Mouse (Mus musculus): ENCODE measurements around the gene Yod1. TPM values are rescaled to one million over a fixed set of nuclear protein-coding genes. Genes with fewer than 3 reads are reported as not detected.

Gene Yod1
- polyA plus RNA-seq, 1 experiment from 2014 or later = 17.1 TPM

DNA sequence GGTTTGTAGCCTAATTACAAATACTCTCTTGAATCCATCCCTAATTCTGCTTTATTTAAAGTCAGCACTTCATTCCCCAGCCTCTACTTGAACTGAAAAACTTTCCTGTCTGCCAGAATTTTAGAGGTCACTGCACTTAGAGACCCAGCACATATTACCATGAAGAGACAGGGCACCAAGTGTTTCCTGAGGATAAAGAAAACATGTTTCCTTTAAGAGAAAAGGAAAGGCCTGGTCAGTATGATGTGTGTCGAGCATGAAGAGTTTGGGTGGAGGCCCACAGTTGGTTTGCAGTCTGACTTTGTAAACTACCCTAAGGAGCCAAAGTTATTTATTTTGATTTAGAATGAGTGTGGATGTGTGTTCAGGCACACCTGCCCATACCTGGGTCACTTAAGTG lies 10.9 kb downstream of the Yod1 start:
- Histone ChIP-seq H3K4me1 (replicated peaks; ENCODE audit: control insufficient read depth, insufficient read depth, low read length) (no peaks in the 10 kb centered on the region), H3K9ac (ENCODE audit: low read length) (no peak overlapping the region), H3K36me3 (ENCODE audit: control insufficient read depth, insufficient read depth, low read length) (no peaks in the 10 kb centered on the region), H3K4me2 (ENCODE audit: low read depth, low read length, severe bottlenecking) (no peak overlapping the region), H3K4me3 (ENCODE audit: low read depth, low read length) (no peak overlapping the region), H3K9me3 (ENCODE audit: control insufficient read depth, low read length) (no peaks in the 10 kb centered on the region), H3K27ac (ENCODE audit: low read depth, low read length) (no peak overlapping the region), H3K27me3 (ENCODE audit: control insufficient read depth, insufficient read depth, low read length) (no peaks in the 10 kb centered on the region)
- ATAC-seq (replicated peaks; ENCODE audit: low FRiP score) = no peak
- DNase-seq (ENCODE audit: low spot score) = no peak
- 74% methylated on average over 1 of the region's 1 CpGs for WGBS

DNA sequence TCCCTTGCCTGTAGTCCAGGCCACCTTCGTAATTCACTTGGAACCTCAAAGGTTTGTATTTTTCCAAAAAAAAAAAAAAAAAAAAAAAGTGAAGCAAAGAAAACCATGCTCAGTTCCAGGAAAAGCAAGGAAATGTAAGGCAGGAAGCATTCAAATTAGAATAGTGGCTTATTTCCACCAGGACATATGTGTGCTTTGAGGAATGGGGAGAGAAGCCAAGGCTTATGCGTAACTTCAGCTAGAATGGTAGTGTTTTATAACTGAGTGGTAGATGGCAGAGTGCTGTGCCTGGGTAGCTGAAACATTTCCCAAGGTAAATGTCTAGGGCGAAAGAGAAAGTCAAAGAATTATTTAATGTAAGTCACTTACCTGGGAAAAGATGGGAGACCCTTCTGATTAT lies 11.6 kb downstream of the Yod1 start:
- DNase-seq (ENCODE audit: low spot score) (no peak), ATAC-seq (replicated peaks; ENCODE audit: low FRiP score) (no peak)
- 90% methylated on average over 3 of the region's 3 CpGs for WGBS
- Histone ChIP-seq H3K36me3 (ENCODE audit: control insufficient read depth, insufficient read depth, low read length) (no peaks in the 10 kb centered on the region), H3K9ac (ENCODE audit: low read length) (no peak overlapping the region), H3K4me2 (ENCODE audit: low read depth, low read length, severe bottlenecking) (no peak overlapping the region), H3K9me3 (ENCODE audit: control insufficient read depth, low read length) (no peaks in the 10 kb centered on the region), H3K27ac (ENCODE audit: low read depth, low read length) (no peak overlapping the region), H3K4me3 (ENCODE audit: low read depth, low read length) (no peak overlapping the region), H3K27me3 (ENCODE audit: control insufficient read depth, insufficient read depth, low read length) (no peaks in the 10 kb centered on the region), H3K4me1 (replicated peaks; ENCODE audit: control insufficient read depth, insufficient read depth, low read length) (no peaks in the 10 kb centered on the region)

DNA sequence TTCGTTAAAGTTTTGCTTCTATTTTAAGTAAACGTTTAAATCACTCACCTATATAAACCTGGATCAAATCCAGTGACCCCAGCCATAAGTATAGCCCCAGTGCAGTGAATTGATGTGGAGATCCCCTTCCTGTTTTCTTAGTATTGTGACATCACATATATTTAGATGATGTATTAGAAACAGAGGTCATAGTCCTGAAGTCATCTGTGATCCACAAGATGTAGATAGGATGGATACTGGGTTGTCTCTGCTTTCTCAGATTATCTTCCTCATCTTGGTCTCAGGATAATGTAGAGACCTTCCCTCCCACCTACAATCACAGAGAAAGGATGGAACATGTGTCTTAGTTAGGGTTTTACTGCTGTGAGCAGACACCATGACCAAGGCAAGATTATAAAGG lies 12.0 kb downstream of the Yod1 start, which contains the start of gene Pfkfb2:
Pfkfb2 (minus strand) TSS at position 101 of the 400 bp plus-strand sequence.
- H3K4me2 ChIP-seq (ENCODE audit: low read depth, low read length, severe bottlenecking) = no peak within 1 kb of the TSS
- no peak within 1 kb of the TSS for H3K9ac ChIP-seq (ENCODE audit: low read length)
- DNase-seq (ENCODE audit: low spot score) = no peak
- no peaks in the 10 kb centered on the region for H3K9me3 ChIP-seq (ENCODE audit: control insufficient read depth, low read length)
- 86% methylated on average over 2 of the region's 2 CpGs for whole genome bisulfite sequencing
- H3K27me3 ChIP-seq (ENCODE audit: control insufficient read depth, insufficient read depth, low read length) = no peaks in the 10 kb centered on the region
- H3K4me3 ChIP-seq (ENCODE audit: low read depth, low read length) = no peak within 1 kb of the TSS
- no peaks in the 10 kb centered on the region for H3K36me3 ChIP-seq (ENCODE audit: control insufficient read depth, insufficient read depth, low read length)
- no peak within 1 kb of the TSS for H3K27ac ChIP-seq (ENCODE audit: low read depth, low read length)
- no peaks in the 10 kb centered on the region for H3K4me1 ChIP-seq (replicated peaks; ENCODE audit: control insufficient read depth, insufficient read depth, low read length)
- ATAC-seq (replicated peaks; ENCODE audit: low FRiP score) = no peak

DNA sequence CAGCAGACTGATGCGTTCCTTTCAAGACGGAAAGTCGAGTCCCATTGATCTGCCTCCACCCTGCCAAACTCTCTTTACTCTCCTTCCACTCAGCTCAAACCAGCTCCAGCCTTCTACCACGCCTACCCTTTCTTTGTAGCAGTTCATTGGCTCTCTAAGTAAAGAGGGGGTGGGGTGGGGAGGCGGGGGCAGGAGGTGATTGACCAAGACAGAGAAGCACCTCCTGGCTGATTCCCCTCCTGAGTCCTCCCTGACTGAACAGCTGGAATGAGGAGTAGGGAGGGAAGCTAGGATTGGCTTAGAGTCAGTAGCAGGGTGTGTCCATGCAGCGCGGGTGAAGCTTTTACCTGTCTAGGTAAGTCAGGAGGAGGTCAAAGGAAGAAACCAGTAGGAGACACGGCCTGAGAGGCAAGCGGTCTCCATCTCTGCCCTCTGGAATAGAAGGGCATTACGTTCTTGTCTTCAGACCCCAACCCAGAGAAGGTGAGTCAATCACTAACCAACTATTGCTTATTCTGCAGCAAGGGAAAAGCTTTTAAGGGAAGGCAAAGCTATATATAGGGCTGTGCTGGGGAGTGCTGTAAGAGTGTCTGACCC lies 14.7 kb downstream of the Yod1 start, which contains the start of gene AA986860:
AA986860 (plus strand) TSS at position 236 of the 597 bp plus-strand sequence.
- WGBS = 3% methylated on average over 10 of the region's 10 CpGs
- no peaks in the 10 kb centered on the region for H3K36me3 ChIP-seq (ENCODE audit: control insufficient read depth, insufficient read depth, low read length)
- H3K9me3 ChIP-seq (ENCODE audit: control insufficient read depth, low read length) = no peaks in the 10 kb centered on the region
- DNase-seq (ENCODE audit: low spot score) (peak; percentile 61), ATAC-seq (replicated peaks; ENCODE audit: low FRiP score) (peak; percentile 80)
- no peak within 1 kb of the TSS for H3K4me3 ChIP-seq (ENCODE audit: low read depth, low read length)
- peak within 1 kb of the TSS; percentile 19; the same call in 1 of the 2 replicates for H3K4me2 ChIP-seq (ENCODE audit: low read depth, low read length, severe bottlenecking)
- H3K27ac ChIP-seq (ENCODE audit: low read depth, low read length) = no peak within 1 kb of the TSS
- no peak within 1 kb of the TSS for H3K9ac ChIP-seq (ENCODE audit: low read length)
- no peaks in the 10 kb centered on the region for H3K27me3 ChIP-seq (ENCODE audit: control insufficient read depth, insufficient read depth, low read length)
- no peaks in the 10 kb centered on the region for H3K4me1 ChIP-seq (replicated peaks; ENCODE audit: control insufficient read depth, insufficient read depth, low read length)

DNA sequence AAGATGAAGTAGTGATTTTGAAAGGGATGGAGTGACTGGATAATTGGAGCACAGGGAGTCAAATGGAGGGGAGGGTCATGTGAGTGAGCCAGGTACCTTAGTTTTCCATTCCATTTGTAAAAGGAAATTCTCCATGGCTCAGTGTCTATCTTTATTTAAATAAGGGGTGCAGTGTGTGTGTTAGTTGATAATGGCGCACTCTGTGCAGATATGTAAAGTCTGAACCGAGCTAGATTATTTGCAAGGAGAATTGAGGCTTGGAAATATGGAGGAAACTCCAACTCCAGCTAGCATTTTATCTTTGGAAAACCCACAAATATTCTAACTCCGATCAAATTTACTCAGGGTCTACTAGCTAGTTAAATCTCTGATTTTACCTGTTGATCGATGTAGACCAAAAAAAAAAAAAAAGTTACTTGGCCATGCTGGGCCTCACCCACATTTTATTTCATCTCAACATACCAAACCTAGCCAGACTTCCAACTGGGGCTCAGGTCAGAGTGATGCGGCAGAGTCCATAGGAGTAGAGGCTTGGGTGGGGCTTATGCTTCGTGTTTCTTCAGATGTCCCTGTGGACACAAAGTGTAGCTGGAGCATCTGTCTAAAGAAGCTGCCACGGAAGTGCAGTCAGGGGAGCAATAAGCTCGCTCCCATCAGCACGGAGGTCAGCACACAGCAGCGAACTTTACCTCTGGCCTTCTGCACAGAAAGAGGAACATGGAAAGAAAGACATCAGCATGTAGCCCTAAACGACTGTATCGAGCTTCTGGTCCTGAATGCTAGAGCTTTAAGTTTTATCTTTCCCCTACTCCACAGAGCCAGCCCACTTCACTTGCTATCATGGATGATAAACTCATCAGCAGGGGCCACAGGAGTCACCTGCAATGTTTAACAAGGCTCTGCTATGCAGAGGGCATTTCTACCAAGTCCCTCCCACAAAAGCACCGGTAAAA lies 15.9 kb downstream of the Yod1 start:
- Histone ChIP-seq H3K36me3 (ENCODE audit: control insufficient read depth, insufficient read depth, low read length) (no peaks in the 10 kb centered on the region), H3K9ac (ENCODE audit: low read length) (no peak overlapping the region), H3K4me1 (replicated peaks; ENCODE audit: control insufficient read depth, insufficient read depth, low read length) (no peaks in the 10 kb centered on the region), H3K4me2 (ENCODE audit: low read depth, low read length, severe bottlenecking) (no peak overlapping the region), H3K4me3 (ENCODE audit: low read depth, low read length) (no peak overlapping the region), H3K9me3 (ENCODE audit: control insufficient read depth, low read length) (no peaks in the 10 kb centered on the region), H3K27ac (ENCODE audit: low read depth, low read length) (no peak overlapping the region), H3K27me3 (ENCODE audit: control insufficient read depth, insufficient read depth, low read length) (no peaks in the 10 kb centered on the region)
- no peak for ATAC-seq (replicated peaks; ENCODE audit: low FRiP score)
- DNase-seq (ENCODE audit: low spot score) = no peak
- 90% methylated on average over 13 of the region's 13 CpGs for WGBS

DNA sequence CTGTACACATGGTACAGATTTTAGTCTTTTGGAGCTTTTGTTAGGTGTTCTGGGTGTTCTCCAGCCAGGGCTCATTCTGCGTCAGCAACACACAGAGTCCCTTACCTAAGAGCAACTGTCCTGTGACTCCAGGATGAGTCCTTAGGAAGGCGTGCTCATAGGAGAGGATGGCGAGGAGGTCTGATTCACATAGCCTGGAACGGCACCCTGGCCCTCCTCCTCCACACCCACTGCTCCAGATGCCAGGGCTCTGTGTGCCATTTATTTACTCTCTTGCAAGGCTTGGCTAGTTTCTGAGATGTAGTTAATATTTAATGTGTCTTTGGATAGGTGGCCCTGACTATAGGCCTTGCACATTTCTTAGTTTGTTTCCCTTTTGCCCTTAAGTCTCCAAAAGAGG lies 16.5 kb downstream of the Yod1 start:
- H3K4me1 ChIP-seq (replicated peaks; ENCODE audit: control insufficient read depth, insufficient read depth, low read length) = no peaks in the 10 kb centered on the region
- ATAC-seq (replicated peaks; ENCODE audit: low FRiP score) = no peak
- 90% methylated on average over 4 of the region's 4 CpGs for WGBS
- no peaks in the 10 kb centered on the region for H3K9me3 ChIP-seq (ENCODE audit: control insufficient read depth, low read length)
- H3K4me2 ChIP-seq (ENCODE audit: low read depth, low read length, severe bottlenecking) = no peak overlapping the region
- no peak overlapping the region for H3K4me3 ChIP-seq (ENCODE audit: low read depth, low read length)
- H3K27me3 ChIP-seq (ENCODE audit: control insufficient read depth, insufficient read depth, low read length) = no peaks in the 10 kb centered on the region
- no peaks in the 10 kb centered on the region for H3K36me3 ChIP-seq (ENCODE audit: control insufficient read depth, insufficient read depth, low read length)
- no peak overlapping the region for H3K27ac ChIP-seq (ENCODE audit: low read depth, low read length)
- no peak for DNase-seq (ENCODE audit: low spot score)
- H3K9ac ChIP-seq (ENCODE audit: low read length) = no peak overlapping the region

DNA sequence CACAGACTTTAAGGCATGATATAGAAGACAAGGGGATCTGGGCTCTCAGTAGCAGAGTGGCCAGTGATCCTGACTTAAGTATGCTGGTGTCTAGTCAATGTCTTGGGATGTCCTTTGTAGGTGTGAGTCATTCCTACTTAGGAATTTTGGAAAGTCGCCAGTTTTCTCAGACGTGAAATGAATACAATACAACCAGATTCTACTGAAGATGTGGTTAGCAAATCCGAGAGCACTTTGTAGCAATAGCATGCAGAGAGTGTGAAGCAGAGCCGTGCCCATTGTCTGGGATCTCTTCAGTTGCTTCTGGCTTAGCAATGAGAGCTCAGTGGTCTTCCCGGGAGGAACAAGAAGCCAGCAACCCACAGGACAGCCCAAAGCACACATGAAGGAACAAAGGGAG lies 17.3 kb downstream of the Yod1 start:
- no peaks in the 10 kb centered on the region for H3K36me3 ChIP-seq (ENCODE audit: control insufficient read depth, insufficient read depth, low read length)
- no peak for DNase-seq (ENCODE audit: low spot score)
- no peaks in the 10 kb centered on the region for H3K4me1 ChIP-seq (replicated peaks; ENCODE audit: control insufficient read depth, insufficient read depth, low read length)
- H3K9ac ChIP-seq (ENCODE audit: low read length) = no peak overlapping the region
- no peak overlapping the region for H3K27ac ChIP-seq (ENCODE audit: low read depth, low read length)
- WGBS = 75% methylated on average over 5 of the region's 5 CpGs
- no peak for ATAC-seq (replicated peaks; ENCODE audit: low FRiP score)
- H3K27me3 ChIP-seq (ENCODE audit: control insufficient read depth, insufficient read depth, low read length) = no peaks in the 10 kb centered on the region
- H3K4me3 ChIP-seq (ENCODE audit: low read depth, low read length) = no peak overlapping the region
- no peak overlapping the region for H3K4me2 ChIP-seq (ENCODE audit: low read depth, low read length, severe bottlenecking)
- no peaks in the 10 kb centered on the region for H3K9me3 ChIP-seq (ENCODE audit: control insufficient read depth, low read length)

DNA sequence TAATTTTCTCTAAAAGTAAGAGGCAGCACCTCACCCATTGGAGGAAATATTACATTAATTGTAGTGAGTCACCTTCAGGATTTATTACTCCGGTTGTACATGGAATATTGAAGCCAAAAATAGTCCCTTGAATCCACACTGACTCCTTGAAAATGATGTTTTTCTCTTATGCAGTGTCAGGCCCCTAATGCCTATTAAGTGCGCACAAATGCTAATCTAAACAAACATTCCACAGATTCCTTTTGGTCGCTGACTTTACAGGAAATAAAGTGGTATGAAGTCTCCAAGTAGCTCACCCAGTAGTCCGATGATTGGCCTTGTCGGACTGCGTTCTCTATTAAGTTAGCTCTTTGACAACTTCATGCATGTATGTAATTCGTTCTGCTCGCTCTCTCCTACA lies 17.7 kb downstream of the Yod1 start:
- H3K36me3 ChIP-seq (ENCODE audit: control insufficient read depth, insufficient read depth, low read length) = no peaks in the 10 kb centered on the region
- no peak for DNase-seq (ENCODE audit: low spot score)
- no peak overlapping the region for H3K4me2 ChIP-seq (ENCODE audit: low read depth, low read length, severe bottlenecking)
- no peaks in the 10 kb centered on the region for H3K27me3 ChIP-seq (ENCODE audit: control insufficient read depth, insufficient read depth, low read length)
- H3K4me3 ChIP-seq (ENCODE audit: low read depth, low read length) = no peak overlapping the region
- H3K9me3 ChIP-seq (ENCODE audit: control insufficient read depth, low read length) = no peaks in the 10 kb centered on the region
- 80% methylated on average over 8 of the region's 8 CpGs for WGBS
- no peak overlapping the region for H3K27ac ChIP-seq (ENCODE audit: low read depth, low read length)
- H3K9ac ChIP-seq (ENCODE audit: low read length) = no peak overlapping the region
- ATAC-seq (replicated peaks; ENCODE audit: low FRiP score) = no peak
- H3K4me1 ChIP-seq (replicated peaks; ENCODE audit: control insufficient read depth, insufficient read depth, low read length) = no peaks in the 10 kb centered on the region

All from forebrain, embryonic 11.5 days (tissue).